Mouse (Mus musculus) bone marrow macrophage, adult 2 months (primary cell): Measurements from ENCODE around the gene Cox5b.

Experiments
- CTCF ChIP-seq: IDR thresholded peaks from 2 replicates; pipeline ENCODE4 v1.5.1; 2012; ENCODE audit warnings: low read depth, mild to moderate bottlenecking, low read length, moderate library complexity
- POLR2A ChIP-seq: IDR thresholded peaks from 2 replicates; pipeline ENCODE4 v1.6.1; 2012; ENCODE audit warnings: mild to moderate bottlenecking, low read depth, low read length, borderline replicate concordance

DNA sequence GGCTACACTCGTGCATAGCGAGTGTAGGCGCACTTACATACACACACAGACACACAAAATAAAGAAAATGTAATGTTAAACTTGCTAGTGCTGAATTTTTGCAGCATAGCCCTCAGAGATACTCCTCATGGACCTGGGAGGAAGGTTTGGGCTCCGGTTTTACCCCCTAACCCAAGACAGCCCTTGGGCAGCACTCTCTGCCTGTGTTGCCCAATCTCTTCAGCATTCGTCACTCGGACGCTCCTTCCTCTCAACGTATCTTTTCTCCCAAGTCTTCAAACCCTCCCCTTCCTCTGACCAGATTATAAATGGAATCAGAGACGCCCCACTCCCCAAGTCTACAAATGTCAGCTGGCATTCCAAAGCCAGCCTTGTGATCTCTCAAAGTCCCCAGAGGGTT, 51.8 kb downstream of the Cox5b start:
- TF ChIP-seq CTCF (no peak), POLR2A (no peak)
